Mouse (Mus musculus): ENCODE results near the gene Gcm1. TPM values are rescaled to one million over a fixed set of nuclear protein-coding genes. Genes with fewer than 3 reads are reported as not detected.

Gcm1 gene
- polyA plus RNA-seq, 1 experiment from 2014 or later = not detected

GRCm38 (mm10) chr9:78013813-78014212 is 37.9 kb upstream of the Gcm1 start:
- no peak for ATAC-seq (ENCODE audit: insufficient read depth, low FRiP score)
- Histone ChIP-seq H3K4me3 (replicated peaks; ENCODE audit: low read length) (no peak overlapping the region), H3K4me2 (ENCODE audit: low read depth, low read length) (no peak overlapping the region), H3K4me1 (ENCODE audit: control insufficient read depth, insufficient read depth, low read length) (no peaks in the 10 kb centered on the region), H3K27ac (ENCODE audit: low read length) (no peak overlapping the region), H3K27me3 (ENCODE audit: control insufficient read depth, insufficient read depth, low read length) (no peaks in the 10 kb centered on the region), H3K9ac (ENCODE audit: low read length) (no peak overlapping the region), H3K9me3 (replicated peaks; ENCODE audit: control insufficient read depth, low read length) (no peaks in the 10 kb centered on the region), H3K36me3 (ENCODE audit: control insufficient read depth, insufficient read depth, low read length) (no peaks in the 10 kb centered on the region)
- 26% methylated on average over 1 of the region's 1 CpGs for WGBS

- H3K36me3 ChIP-seq (ENCODE audit: control insufficient read depth, insufficient read depth, low read length) = no peaks in the 10 kb centered on the region
- H3K9me3 ChIP-seq (replicated peaks; ENCODE audit: control insufficient read depth, low read length) = no peaks in the 10 kb centered on the region
- H3K4me2 ChIP-seq (ENCODE audit: low read depth, low read length) = no peak overlapping the region
- H3K4me3 ChIP-seq (replicated peaks; ENCODE audit: low read length) = no peak overlapping the region
- no peaks in the 10 kb centered on the region for H3K4me1 ChIP-seq (ENCODE audit: control insufficient read depth, insufficient read depth, low read length)
- H3K27ac ChIP-seq (ENCODE audit: low read length) = no peak overlapping the region
- ATAC-seq (ENCODE audit: insufficient read depth, low FRiP score) = no peak
- WGBS = 78% methylated on average over 7 of the region's 7 CpGs
- H3K27me3 ChIP-seq (ENCODE audit: control insufficient read depth, insufficient read depth, low read length) = no peaks in the 10 kb centered on the region
- no peak overlapping the region for H3K9ac ChIP-seq (ENCODE audit: low read length)
Measured at GRCm38 (mm10) chr9:78015816-78016215, 35.9 kb upstream of the Gcm1 start.

GRCm38 (mm10) chr9:78016288-78016687 is 35.4 kb upstream of the Gcm1 start:
- 50% methylated on average over 15 of the region's 15 CpGs for WGBS
- Histone ChIP-seq H3K4me1 (ENCODE audit: control insufficient read depth, insufficient read depth, low read length) (peaks cover under 1% of the 10 kb centered on the region; the same call in 1 of the 2 replicates), H3K4me2 (ENCODE audit: low read depth, low read length) (no peak overlapping the region), H3K9me3 (replicated peaks; ENCODE audit: control insufficient read depth, low read length) (no peaks in the 10 kb centered on the region), H3K36me3 (ENCODE audit: control insufficient read depth, insufficient read depth, low read length) (no peaks in the 10 kb centered on the region), H3K27ac (ENCODE audit: low read length) (no peak overlapping the region), H3K4me3 (replicated peaks; ENCODE audit: low read length) (no peak overlapping the region), H3K27me3 (ENCODE audit: control insufficient read depth, insufficient read depth, low read length) (no peaks in the 10 kb centered on the region), H3K9ac (ENCODE audit: low read length) (peak overlapping the region; percentile 13; the same call in 1 of the 2 replicates)
- ATAC-seq (ENCODE audit: insufficient read depth, low FRiP score) = no peak

GRCm38 (mm10) chr9:78021256-78021655 is 30.5 kb upstream of the Gcm1 start:
- peaks cover 10% of the 10 kb centered on the region for H3K4me1 ChIP-seq (ENCODE audit: control insufficient read depth, insufficient read depth, low read length)
- no peak overlapping the region for H3K9ac ChIP-seq (ENCODE audit: low read length)
- ATAC-seq (ENCODE audit: insufficient read depth, low FRiP score) = no peak
- H3K27ac ChIP-seq (ENCODE audit: low read length) = peak overlapping the region; percentile 75; the same call in 1 of the 2 replicates
- no peak overlapping the region for H3K4me3 ChIP-seq (replicated peaks; ENCODE audit: low read length)
- H3K36me3 ChIP-seq (ENCODE audit: control insufficient read depth, insufficient read depth, low read length) = no peaks in the 10 kb centered on the region
- 38% methylated on average over 9 of the region's 9 CpGs for WGBS
- H3K27me3 ChIP-seq (ENCODE audit: control insufficient read depth, insufficient read depth, low read length) = no peaks in the 10 kb centered on the region
- no peak overlapping the region for H3K4me2 ChIP-seq (ENCODE audit: low read depth, low read length)
- H3K9me3 ChIP-seq (replicated peaks; ENCODE audit: control insufficient read depth, low read length) = no peaks in the 10 kb centered on the region

GRCm38 (mm10) chr9:78022187-78022945 is 29.4 kb upstream of the Gcm1 start:
- Histone ChIP-seq H3K9ac (ENCODE audit: low read length) (no peak overlapping the region), H3K4me1 (ENCODE audit: control insufficient read depth, insufficient read depth, low read length) (peaks cover 10% of the 10 kb centered on the region), H3K9me3 (replicated peaks; ENCODE audit: control insufficient read depth, low read length) (no peaks in the 10 kb centered on the region), H3K27me3 (ENCODE audit: control insufficient read depth, insufficient read depth, low read length) (no peaks in the 10 kb centered on the region), H3K36me3 (ENCODE audit: control insufficient read depth, insufficient read depth, low read length) (no peaks in the 10 kb centered on the region), H3K4me2 (ENCODE audit: low read depth, low read length) (peak overlapping the region; percentile 13; the same call in 1 of the 2 replicates), H3K27ac (ENCODE audit: low read length) (peak overlapping the region; percentile 75), H3K4me3 (replicated peaks; ENCODE audit: low read length) (no peak overlapping the region)
- peak; percentile 93 for ATAC-seq (ENCODE audit: insufficient read depth, low FRiP score)
- 45% methylated on average over 8 of the region's 8 CpGs for WGBS

GRCm38 (mm10) chr9:78024823-78025222 is 26.9 kb upstream of the Gcm1 start:
- no peak overlapping the region for H3K9ac ChIP-seq (ENCODE audit: low read length)
- H3K36me3 ChIP-seq (ENCODE audit: control insufficient read depth, insufficient read depth, low read length) = no peaks in the 10 kb centered on the region
- no peak overlapping the region for H3K27ac ChIP-seq (ENCODE audit: low read length)
- ATAC-seq (ENCODE audit: insufficient read depth, low FRiP score) = no peak; the same call in 1 of the 2 replicates
- peaks cover 10% of the 10 kb centered on the region for H3K4me1 ChIP-seq (ENCODE audit: control insufficient read depth, insufficient read depth, low read length)
- H3K4me2 ChIP-seq (ENCODE audit: low read depth, low read length) = no peak overlapping the region
- H3K9me3 ChIP-seq (replicated peaks; ENCODE audit: control insufficient read depth, low read length) = no peaks in the 10 kb centered on the region
- H3K4me3 ChIP-seq (replicated peaks; ENCODE audit: low read length) = no peak overlapping the region
- no peaks in the 10 kb centered on the region for H3K27me3 ChIP-seq (ENCODE audit: control insufficient read depth, insufficient read depth, low read length)
- WGBS = 15% methylated on average over 3 of the region's 3 CpGs

- Histone ChIP-seq H3K9me3 (replicated peaks; ENCODE audit: control insufficient read depth, low read length) (no peaks in the 10 kb centered on the region), H3K36me3 (ENCODE audit: control insufficient read depth, insufficient read depth, low read length) (no peaks in the 10 kb centered on the region), H3K27me3 (ENCODE audit: control insufficient read depth, insufficient read depth, low read length) (no peaks in the 10 kb centered on the region), H3K4me2 (ENCODE audit: low read depth, low read length) (no peak overlapping the region), H3K4me1 (ENCODE audit: control insufficient read depth, insufficient read depth, low read length) (peaks cover under 1% of the 10 kb centered on the region; the same call in 1 of the 2 replicates), H3K27ac (ENCODE audit: low read length) (no peak overlapping the region), H3K4me3 (replicated peaks; ENCODE audit: low read length) (no peak overlapping the region), H3K9ac (ENCODE audit: low read length) (no peak overlapping the region)
- no peak for ATAC-seq (ENCODE audit: insufficient read depth, low FRiP score)
- WGBS = 81% methylated on average over 3 of the region's 3 CpGs
Measured at GRCm38 (mm10) chr9:78027099-78027498, 24.6 kb upstream of the Gcm1 start.

GRCm38 (mm10) chr9:78030835-78031456 is 20.8 kb upstream of the Gcm1 start:
- 79% methylated on average over 10 of the region's 10 CpGs for WGBS
- H3K4me2 ChIP-seq (ENCODE audit: low read depth, low read length) = no peak overlapping the region
- no peaks in the 10 kb centered on the region for H3K9me3 ChIP-seq (replicated peaks; ENCODE audit: control insufficient read depth, low read length)
- no peaks in the 10 kb centered on the region for H3K36me3 ChIP-seq (ENCODE audit: control insufficient read depth, insufficient read depth, low read length)
- no peak overlapping the region for H3K9ac ChIP-seq (ENCODE audit: low read length)
- H3K27ac ChIP-seq (ENCODE audit: low read length) = no peak overlapping the region
- H3K27me3 ChIP-seq (ENCODE audit: control insufficient read depth, insufficient read depth, low read length) = no peaks in the 10 kb centered on the region
- H3K4me1 ChIP-seq (ENCODE audit: control insufficient read depth, insufficient read depth, low read length) = no peaks in the 10 kb centered on the region
- no peak overlapping the region for H3K4me3 ChIP-seq (replicated peaks; ENCODE audit: low read length)
- no peak for ATAC-seq (ENCODE audit: insufficient read depth, low FRiP score)

GRCm38 (mm10) chr9:78032930-78033329 is 18.8 kb upstream of the Gcm1 start:
- Histone ChIP-seq H3K4me3 (replicated peaks; ENCODE audit: low read length) (no peak overlapping the region), H3K9ac (ENCODE audit: low read length) (no peak overlapping the region), H3K4me1 (ENCODE audit: control insufficient read depth, insufficient read depth, low read length) (no peaks in the 10 kb centered on the region), H3K27ac (ENCODE audit: low read length) (no peak overlapping the region), H3K27me3 (ENCODE audit: control insufficient read depth, insufficient read depth, low read length) (no peaks in the 10 kb centered on the region), H3K36me3 (ENCODE audit: control insufficient read depth, insufficient read depth, low read length) (no peaks in the 10 kb centered on the region), H3K9me3 (replicated peaks; ENCODE audit: control insufficient read depth, low read length) (no peaks in the 10 kb centered on the region), H3K4me2 (ENCODE audit: low read depth, low read length) (no peak overlapping the region)
- WGBS = 71% methylated on average over 4 of the region's 4 CpGs
- no peak for ATAC-seq (ENCODE audit: insufficient read depth, low FRiP score)

Measured in stomach, embryonic 16.5 days (tissue).